Mouse (Mus musculus) frontal cortex, postnatal 36 days (tissue): Measurements from ENCODE around the gene Mea1.

Source experiments
- DNase-seq, 2 experiments: peaks; one replicate each; pipeline ENCODE4 v3.0.0; 2022; ENCODE audit warnings: low spot score in 2 of 2

Mea1 gene

GRCm38 (mm10) chr17:46678416-46678815 is at the start of gene Mea1:
TSS of gene Mea1 (plus strand) at chr17:46678793.
- DNase-seq = no peak

- no peak for DNase-seq
Observed at GRCm38 (mm10) chr17:46629685-46630441, 48.7 kb upstream of the Mea1 start.

- DNase-seq = peak; percentile 67 to 80
Observed at GRCm38 (mm10) chr17:46636831-46637523, 41.6 kb upstream of the Mea1 start.

GRCm38 (mm10) chr17:46639929-46640328 is 38.7 kb upstream of the Mea1 start:
- no peak for DNase-seq

- no peak for DNase-seq
Observed at GRCm38 (mm10) chr17:46642060-46642459, 36.5 kb upstream of the Mea1 start.

GRCm38 (mm10) chr17:46644152-46644805 is 34.3 kb upstream of the Mea1 start:
- DNase-seq = no peak

- peak in 1 of 2 experiments; percentile 24 for DNase-seq
Observed at GRCm38 (mm10) chr17:46644916-46645475, 33.6 kb upstream of the Mea1 start.

GRCm38 (mm10) chr17:46645561-46646321 is 32.9 kb upstream of the Mea1 start, which contains the start of the genes Klc4 and Mrpl2:
TSS of gene Klc4 (minus strand) at chr17:46646022.
TSS of gene Mrpl2 (plus strand) at chr17:46646229.
- peak; percentile 99 to 100 for DNase-seq

- DNase-seq = no peak
Observed at GRCm38 (mm10) chr17:46646322-46646662, 32.3 kb upstream of the Mea1 start.

- DNase-seq = no peak
Observed at GRCm38 (mm10) chr17:46647279-46647678, 31.3 kb upstream of the Mea1 start.

- no peak for DNase-seq
Observed at GRCm38 (mm10) chr17:46648436-46648835, 30.2 kb upstream of the Mea1 start.

- no peak for DNase-seq
Observed at GRCm38 (mm10) chr17:46649811-46650210, 28.8 kb upstream of the Mea1 start.

- DNase-seq = peak; percentile 88 to 90
Observed at GRCm38 (mm10) chr17:46650232-46651031, 28.2 kb upstream of the Mea1 start, which contains the start of gene Cul7. TSS of gene Cul7 (plus strand) at chr17:46650337.

GRCm38 (mm10) chr17:46651292-46651691 is 27.3 kb upstream of the Mea1 start:
- no peak for DNase-seq

- no peak for DNase-seq
Observed at GRCm38 (mm10) chr17:46651755-46652547, 26.6 kb upstream of the Mea1 start.

- DNase-seq = no peak
Observed at GRCm38 (mm10) chr17:46656054-46656453, 22.5 kb upstream of the Mea1 start.

GRCm38 (mm10) chr17:46661351-46661750 is 17.2 kb upstream of the Mea1 start:
- DNase-seq = no peak

- DNase-seq = no peak
Observed at GRCm38 (mm10) chr17:46661981-46662380, 16.6 kb upstream of the Mea1 start.

GRCm38 (mm10) chr17:46662730-46663129 is 15.9 kb upstream of the Mea1 start:
- no peak for DNase-seq

- DNase-seq = no peak
Observed at GRCm38 (mm10) chr17:46667712-46668111, 10.9 kb upstream of the Mea1 start.
